Mouse (Mus musculus): ENCODE measurements around the gene Pi4ka. TPM values are rescaled to one million over a fixed set of nuclear protein-coding genes. Genes with fewer than 3 reads are reported as not detected.

Gene Pi4ka
- 121 to 147 TPM (median 138 TPM) in 4 replicates for total RNA-seq (2023)

GRCm38 (mm10) chr16:17405736-17406443 lies at the start of gene Pi4ka, which contains the start of gene Snap29:
Gene Pi4ka (minus strand): TSS chr16:17406314.
Gene Snap29 (plus strand): TSS chr16:17405986.

GRCm38 (mm10) chr16:17451541-17452372 lies 45.6 kb upstream of the Pi4ka start, which contains the start of gene Crkl:
Gene Crkl (plus strand): TSS chr16:17451987.

GRCm38 (mm10) chr16:17331116-17331515 lies 75.0 kb downstream of the Pi4ka start, which contains the start of gene Serpind1:
Gene Serpind1 (plus strand): TSS chr16:17331371.

GRCm38 (mm10) chr16:17275721-17276120 lies 130.4 kb downstream of the Pi4ka start, which contains the start of gene Tmem191c:
Gene Tmem191c (plus strand): TSS chr16:17276077.

GRCm38 (mm10) chr16:17232794-17233701 lies 173.1 kb downstream of the Pi4ka start, which contains the start of gene Hic2:
Gene Hic2 (plus strand): TSS chr16:17233572.

Other genes starting within 250 kb of the Pi4ka start
- 101 to 116 TPM (median 107 TPM) in 4 replicates for gene Ube2l3, start 203.7 kb downstream of the Pi4ka start, total RNA-seq (2023)
- 0.09 to 0.20 TPM (median 0.09 TPM) in 4 replicates for gene Rimbp3, start 197.7 kb downstream of the Pi4ka start, total RNA-seq (2023)
- 3.7 to 5.1 TPM (median 4.5 TPM) in 4 replicates for gene Hic2, start 172.7 kb downstream of the Pi4ka start, total RNA-seq (2023)
- gene Tmem191c, start 130.2 kb downstream of the Pi4ka start, total RNA-seq (2023), result 9.1 to 15.8 TPM (median 14.3 TPM) in 4 replicates
- gene Serpind1, start 74.9 kb downstream of the Pi4ka start, total RNA-seq (2023), result 0.27 TPM in 1 of 4 replicates, not detected in the others
- gene Snap29, start 328 bp downstream of the Pi4ka start, total RNA-seq (2023), result 60.0 to 64.2 TPM (median 62.2 TPM) in 4 replicates
- gene Crkl, start 45.7 kb upstream of the Pi4ka start, total RNA-seq (2023), result 47.4 to 55.6 TPM (median 52.0 TPM) in 4 replicates
- not detected in 4 replicates for gene Aifm3, start 83.3 kb upstream of the Pi4ka start, total RNA-seq (2023)
- 47.7 to 57.0 TPM (median 53.3 TPM) in 4 replicates for gene Lztr1, start 102.4 kb upstream of the Pi4ka start, total RNA-seq (2023)
- gene Thap7, start 124.8 kb upstream of the Pi4ka start, total RNA-seq (2023), result 25.2 to 39.4 TPM (median 32.4 TPM) in 4 replicates
- 0.31 TPM in 1 of 4 replicates, not detected in the others for gene Lrrc74b, start 154.9 kb upstream of the Pi4ka start, total RNA-seq (2023)
- gene P2rx6, start 155.6 kb upstream of the Pi4ka start, total RNA-seq (2023), result not detected in 4 replicates
- not detected in 4 replicates for gene Slc7a4, start 176.9 kb upstream of the Pi4ka start, total RNA-seq (2023)
- gene Smpd4, start 213.0 kb upstream of the Pi4ka start, total RNA-seq (2023), result 45.7 to 50.9 TPM (median 48.8 TPM) in 4 replicates
- gene Ccdc74a, start 240.2 kb upstream of the Pi4ka start, total RNA-seq (2023), result not detected in 4 replicates